Mouse (Mus musculus) kidney, embryonic 14.5 days (tissue): Measurements from ENCODE around the gene Alcam. TPM values are rescaled to one million over a fixed set of nuclear protein-coding genes. Genes with fewer than 3 reads are reported as not detected.
A peak's percentile ranks its signal among the peaks of the same experiment; 100 is the strongest.

Experiments used
- ATAC-seq: fragments of 200-750 bp; cut with Nextera tagmentation; 2 replicates; pipeline ENCODE4 v1.8.0; 2017; ENCODE audit warnings: moderate number of reproducible peaks, mild to moderate bottlenecking, moderate TSS enrichment, moderate library complexity; ENCODE audit not compliant: low FRiP score, low TSS enrichment
- H3K27ac ChIP-seq: fragments of 300-500 bp; sonication (generic); 2 replicates; pipeline ENCODE4 v1.5.1; 2014; ENCODE audit warnings: low read depth, mild to moderate bottlenecking, low read length, moderate library complexity, mixed read lengths
- H3K27me3 ChIP-seq: fragments of 300-500 bp; sonication (generic); 2 replicates; pipeline ENCODE4 v1.6.1; 2014; ENCODE audit warnings: mild to moderate bottlenecking, low read length; ENCODE audit not compliant: control insufficient read depth, insufficient read depth
- H3K36me3 ChIP-seq: fragments of 300-500 bp; sonication (generic); 2 replicates; pipeline ENCODE4 v1.6.1; 2014; ENCODE audit warnings: low read length, mixed read lengths; ENCODE audit not compliant: control insufficient read depth, insufficient read depth
- H3K4me1 ChIP-seq: fragments of 300-500 bp; sonication (generic); 2 replicates; pipeline ENCODE4 v1.6.1; 2014; ENCODE audit warnings: low read length, mixed read lengths; ENCODE audit not compliant: control insufficient read depth, insufficient read depth
- H3K4me2 ChIP-seq: fragments of 300-500 bp; sonication (generic); replicated peaks from 2 replicates; pipeline ENCODE4 v1.6.1; 2014; ENCODE audit warnings: low read depth, mild to moderate bottlenecking, low read length
- H3K4me3 ChIP-seq: fragments of 300-500 bp; sonication (generic); 2 replicates; pipeline ENCODE4 v1.5.1; 2014; ENCODE audit warnings: mild to moderate bottlenecking, low read length
- H3K9ac ChIP-seq: fragments of 300-500 bp; sonication (generic); 2 replicates; pipeline ENCODE4 v1.6.1; 2014; ENCODE audit warnings: low read depth, mild to moderate bottlenecking, low read length, moderate library complexity
- H3K9me3 ChIP-seq: fragments of 300-500 bp; sonication (generic); 2 replicates; pipeline ENCODE4 v1.6.1; 2016; ENCODE audit warnings: low read length; ENCODE audit not compliant: control insufficient read depth
- WGBS: fragments of 180-500 bp; shearing (Covaris S2); extraction: QIAGEN DNeasy Blood & Tissue Kit; methylation state at CpG from one replicate; pipeline ENCODE4 v1.1.7; 2014; 5-methylcytosine and 5-hydroxymethylcytosine counted together
- polyA plus RNA-seq: library from polyadenylated mRNA; unstranded; fragments of >200 nt; fragmentation: Nextera tagmentation; extraction: Ambion mirVana; gene quantifications from 2 replicates; pipeline ENCODE4 v1.2.1, GENCODE M21; 2014

Alcam gene
- polyA plus RNA-seq, 1 experiment from 2014 or later: 101 TPM

- H3K27me3 ChIP-seq: no peaks in the 10 kb centered on the region
- no peak overlapping the region for H3K4me2 ChIP-seq
- no peaks in the 10 kb centered on the region for H3K4me1 ChIP-seq
- no peak for ATAC-seq
- H3K9ac ChIP-seq: no peak overlapping the region
- H3K9me3 ChIP-seq: no peaks in the 10 kb centered on the region
- no peak overlapping the region for H3K4me3 ChIP-seq
- H3K36me3 ChIP-seq: no peaks in the 10 kb centered on the region
- 84% methylated on average over 4 of the region's 4 CpGs for WGBS
- no peak overlapping the region for H3K27ac ChIP-seq
These were observed 89.8 kb downstream of the Alcam start for GRCm38 (mm10) chr16:52363944-52364511.

- no peaks in the 10 kb centered on the region for H3K36me3 ChIP-seq
- no peak overlapping the region for H3K27ac ChIP-seq
- H3K4me3 ChIP-seq: no peak overlapping the region
- no peaks in the 10 kb centered on the region for H3K27me3 ChIP-seq
- 91% methylated on average over 2 of the region's 2 CpGs for WGBS
- H3K9ac ChIP-seq: no peak overlapping the region
- no peak overlapping the region for H3K4me2 ChIP-seq
- no peaks in the 10 kb centered on the region for H3K4me1 ChIP-seq
- no peaks in the 10 kb centered on the region for H3K9me3 ChIP-seq
- no peak for ATAC-seq
These were observed 110.3 kb downstream of the Alcam start for GRCm38 (mm10) chr16:52343467-52344033.

GRCm38 (mm10) chr16:52342694-52343466 is 111.0 kb downstream of the Alcam start:
- no peaks in the 10 kb centered on the region for H3K9me3 ChIP-seq
- H3K4me2 ChIP-seq: no peak overlapping the region
- no peak for ATAC-seq
- H3K36me3 ChIP-seq: no peaks in the 10 kb centered on the region
- H3K4me1 ChIP-seq: no peaks in the 10 kb centered on the region
- H3K27ac ChIP-seq: no peak overlapping the region
- H3K27me3 ChIP-seq: no peaks in the 10 kb centered on the region
- H3K9ac ChIP-seq: no peak overlapping the region
- 86% methylated on average over 8 of the region's 8 CpGs for WGBS
- no peak overlapping the region for H3K4me3 ChIP-seq

- Histone ChIP-seq H3K4me2 (no peak overlapping the region), H3K27me3 (no peaks in the 10 kb centered on the region), H3K36me3 (no peaks in the 10 kb centered on the region), H3K4me3 (no peak overlapping the region), H3K9me3 (no peaks in the 10 kb centered on the region), H3K9ac (no peak overlapping the region), H3K4me1 (no peaks in the 10 kb centered on the region), H3K27ac (no peak overlapping the region)
- WGBS: 82% methylated on average over 4 of the region's 4 CpGs
- ATAC-seq: no peak
These were observed 119.8 kb downstream of the Alcam start for GRCm38 (mm10) chr16:52334084-52334483.

- no peaks in the 10 kb centered on the region for H3K27me3 ChIP-seq
- H3K4me3 ChIP-seq: no peak overlapping the region
- no peak overlapping the region for H3K9ac ChIP-seq
- H3K4me1 ChIP-seq: no peaks in the 10 kb centered on the region
- WGBS: 77% methylated on average over 5 of the region's 5 CpGs
- no peak overlapping the region for H3K4me2 ChIP-seq
- no peaks in the 10 kb centered on the region for H3K36me3 ChIP-seq
- ATAC-seq: no peak
- H3K9me3 ChIP-seq: no peaks in the 10 kb centered on the region
- H3K27ac ChIP-seq: no peak overlapping the region
These were observed 120.2 kb downstream of the Alcam start for GRCm38 (mm10) chr16:52333631-52334030.

GRCm38 (mm10) chr16:52331341-52331830 is 122.5 kb downstream of the Alcam start:
- no peak overlapping the region for H3K9ac ChIP-seq
- H3K27me3 ChIP-seq: no peaks in the 10 kb centered on the region
- ATAC-seq: no peak
- no peaks in the 10 kb centered on the region for H3K9me3 ChIP-seq
- H3K27ac ChIP-seq: no peak overlapping the region
- 92% methylated on average over 3 of the region's 3 CpGs for WGBS
- no peaks in the 10 kb centered on the region for H3K36me3 ChIP-seq
- H3K4me3 ChIP-seq: no peak overlapping the region
- no peak overlapping the region for H3K4me2 ChIP-seq
- no peaks in the 10 kb centered on the region for H3K4me1 ChIP-seq

GRCm38 (mm10) chr16:52329420-52329819 is 124.5 kb downstream of the Alcam start:
- no peak overlapping the region for H3K27ac ChIP-seq
- ATAC-seq: no peak
- WGBS: 56% methylated on average over 2 of the region's 2 CpGs

GRCm38 (mm10) chr16:52319229-52319628 is 134.6 kb downstream of the Alcam start:
- Histone ChIP-seq H3K27me3 (no peaks in the 10 kb centered on the region), H3K9me3 (no peaks in the 10 kb centered on the region), H3K36me3 (no peaks in the 10 kb centered on the region), H3K27ac (no peak overlapping the region), H3K4me1 (no peaks in the 10 kb centered on the region), H3K9ac (no peak overlapping the region), H3K4me3 (no peak overlapping the region), H3K4me2 (no peak overlapping the region)
- WGBS: 78% methylated on average over 1 of the region's 1 CpGs
- no peak for ATAC-seq

More at GRCm38 (mm10) chr16:52329420-52329819, 124.5 kb downstream of the Alcam start:
- Histone ChIP-seq H3K9ac (no peak overlapping the region), H3K27me3 (no peaks in the 10 kb centered on the region), H3K9me3 (no peaks in the 10 kb centered on the region), H3K4me2 (no peak overlapping the region), H3K4me3 (no peak overlapping the region), H3K36me3 (no peaks in the 10 kb centered on the region), H3K4me1 (no peaks in the 10 kb centered on the region)

GRCm38 (mm10) chr16:52311073-52311472 is 142.8 kb downstream of the Alcam start:
- Histone ChIP-seq H3K4me2 (no peak overlapping the region), H3K9ac (no peak overlapping the region), H3K27me3 (no peaks in the 10 kb centered on the region), H3K27ac (no peak overlapping the region), H3K4me3 (no peak overlapping the region), H3K36me3 (no peaks in the 10 kb centered on the region), H3K9me3 (no peaks in the 10 kb centered on the region), H3K4me1 (no peaks in the 10 kb centered on the region)
- peak; percentile 71; the same call in 1 of the 2 replicates for ATAC-seq
- WGBS: 30% methylated on average over 9 of the region's 9 CpGs
